Mouse (Mus musculus): ENCODE data around the gene Zfp423.
A peak's percentile ranks its signal among the peaks of the same experiment; 100 is the strongest.

The Zfp423 gene

DNA sequence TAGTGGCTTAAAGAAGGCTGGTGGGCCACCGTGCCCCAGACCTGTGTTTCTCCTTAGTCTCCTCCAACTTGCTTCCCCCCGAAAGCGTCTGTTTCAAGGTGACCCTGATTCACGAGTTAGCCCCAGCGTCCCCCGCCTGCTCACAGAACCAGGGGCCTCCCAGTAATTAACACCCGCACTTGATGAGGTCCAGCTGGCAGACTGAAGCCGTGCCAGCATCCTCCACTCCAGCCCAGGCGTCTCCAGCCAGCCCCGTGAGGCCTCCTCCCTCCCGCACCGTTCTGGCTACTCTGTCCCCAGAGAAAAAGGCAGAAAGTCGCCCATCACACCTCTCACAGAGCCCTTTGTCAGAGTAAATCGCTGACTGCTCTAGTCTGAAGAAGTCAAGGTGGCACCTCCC is 213.3 kb downstream of the Zfp423 start:
- DNase-seq (ENCODE audit: low spot score) = no peak

DNA sequence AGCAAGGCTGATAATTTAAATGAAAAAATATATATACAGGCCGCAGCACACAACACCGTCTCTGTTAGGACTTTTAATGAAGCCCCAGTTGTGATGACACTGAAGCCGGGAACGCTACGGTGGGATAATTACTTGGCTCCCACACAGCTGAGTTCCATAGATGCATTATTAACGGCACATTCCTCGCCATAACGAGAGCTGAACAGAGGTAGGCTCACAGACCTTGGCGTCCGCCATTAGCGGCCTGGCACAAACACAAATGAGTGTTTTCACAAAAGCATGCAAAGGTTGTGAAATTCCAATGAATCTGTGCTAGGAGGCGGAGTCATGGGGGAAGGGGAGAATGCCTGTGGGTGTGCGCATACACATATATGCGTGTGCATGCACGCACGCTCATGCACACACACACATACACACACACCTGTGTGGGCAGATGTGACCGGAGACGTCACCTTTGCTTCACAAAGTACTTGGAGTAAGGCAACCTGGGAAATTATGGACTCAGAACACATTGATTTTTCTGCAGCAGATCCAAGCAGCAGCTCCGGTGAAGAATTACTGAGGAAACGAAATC is 214.2 kb downstream of the Zfp423 start:
- DNase-seq (ENCODE audit: low spot score) = no peak

DNA sequence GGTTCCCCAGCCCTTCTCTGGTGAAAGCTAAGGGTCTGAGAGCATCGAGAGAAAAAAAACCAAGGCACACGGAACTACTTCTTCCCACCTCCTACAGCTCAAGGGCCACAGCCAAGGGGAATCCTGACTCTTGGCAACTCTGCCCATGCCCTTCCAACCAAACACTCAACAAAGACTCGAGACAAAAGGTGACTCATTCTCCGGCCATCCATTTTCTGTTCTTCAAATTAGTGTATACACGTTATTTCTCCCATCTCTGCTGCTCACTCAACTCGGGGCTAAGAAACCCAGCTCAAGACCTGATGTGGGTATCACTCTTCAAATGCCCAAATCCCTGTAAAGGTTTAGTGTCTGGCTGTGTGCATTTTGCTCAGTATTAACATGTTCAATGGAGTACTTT is 214.8 kb downstream of the Zfp423 start:
- no peak for DNase-seq (ENCODE audit: low spot score)

DNA sequence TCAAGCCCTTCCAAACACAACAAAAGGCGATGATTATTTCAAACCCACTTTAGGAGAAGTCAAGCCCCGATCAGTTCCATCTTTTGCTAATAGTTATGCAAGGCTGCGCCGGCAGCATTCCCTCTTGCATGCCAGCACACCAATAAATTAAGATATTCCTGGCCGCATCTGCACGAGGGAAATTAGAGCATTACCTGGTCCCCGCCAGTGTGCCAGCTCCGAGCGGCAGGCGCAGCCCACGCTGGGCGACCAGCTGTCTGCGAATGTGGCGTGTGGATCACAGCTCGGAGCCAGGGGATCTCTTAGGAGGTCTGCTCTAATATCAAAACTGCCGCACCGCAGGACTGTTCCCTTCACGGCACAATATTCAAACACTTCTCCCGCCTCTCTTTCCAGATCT is 217.4 kb downstream of the Zfp423 start:
- DNase-seq (ENCODE audit: low spot score) = no peak

DNA sequence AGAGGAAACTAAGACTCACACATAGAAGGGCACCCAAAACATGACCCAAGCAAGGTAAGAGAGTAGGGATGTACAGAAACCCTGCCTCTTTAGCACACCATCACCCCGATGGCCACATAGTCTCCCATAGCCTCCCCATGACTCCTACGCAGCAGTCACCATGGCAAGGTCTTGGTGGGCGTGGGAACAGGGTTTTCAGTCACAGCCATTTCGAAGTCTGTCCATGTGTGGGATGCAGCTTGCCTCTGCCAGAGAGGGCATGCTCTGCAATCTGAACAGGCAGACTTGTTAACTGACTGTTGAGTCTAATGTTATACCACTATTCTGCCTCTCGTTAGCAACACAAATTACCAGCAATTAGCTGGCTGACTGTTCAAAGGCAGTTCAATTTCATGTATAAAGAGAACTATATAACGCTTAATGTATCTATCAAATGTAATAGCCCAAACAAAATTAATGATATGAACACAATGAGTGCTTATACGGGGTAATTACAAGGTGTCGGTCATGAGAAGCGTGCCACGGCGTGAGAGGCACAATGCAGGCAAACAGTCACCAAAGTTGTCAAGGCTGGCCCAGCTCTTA is 218.4 kb downstream of the Zfp423 start:
- DNase-seq (ENCODE audit: low spot score) = no peak

DNA sequence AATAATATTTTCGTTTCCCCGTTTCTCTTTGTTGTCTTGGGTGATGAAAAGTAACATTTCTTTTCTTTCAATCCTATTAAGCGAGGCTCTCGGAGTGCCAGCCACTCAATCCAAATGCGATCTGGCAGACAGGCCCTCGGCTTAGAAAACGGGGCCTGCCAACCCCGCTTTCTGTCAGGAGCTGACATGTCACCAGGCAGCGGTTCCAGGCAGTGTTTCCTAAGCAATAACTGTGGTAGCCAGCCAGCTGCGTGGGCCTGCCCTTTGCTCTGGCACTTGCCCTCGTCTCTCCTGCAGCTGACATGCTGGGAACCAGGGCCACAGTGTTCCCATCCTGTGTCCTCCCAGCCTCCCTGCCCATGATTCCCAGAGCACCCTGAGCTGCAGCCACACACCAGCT is 221.5 kb downstream of the Zfp423 start:
- no peak for DNase-seq (ENCODE audit: low spot score)

DNA sequence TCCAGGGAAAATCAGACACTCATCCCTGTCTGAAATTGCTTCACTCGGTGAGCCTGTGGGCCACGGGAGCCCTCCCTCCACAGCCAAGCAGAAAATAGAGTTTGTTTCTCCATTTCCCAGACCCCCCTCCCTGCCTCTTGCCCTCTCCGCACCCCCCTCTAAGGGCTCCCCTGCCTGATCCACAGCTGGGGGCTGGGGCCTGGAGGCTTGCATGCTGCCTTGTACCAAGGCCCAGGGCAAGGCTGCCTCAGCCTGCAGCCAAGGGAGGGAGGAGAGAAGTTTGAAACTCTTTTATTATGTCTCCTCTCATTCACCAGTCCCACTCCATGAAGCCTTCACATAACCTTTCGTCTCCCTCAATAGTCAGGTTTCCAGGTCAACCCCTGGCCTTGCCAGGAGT is 224.5 kb downstream of the Zfp423 start:
- DNase-seq (ENCODE audit: low spot score) = no peak

DNA sequence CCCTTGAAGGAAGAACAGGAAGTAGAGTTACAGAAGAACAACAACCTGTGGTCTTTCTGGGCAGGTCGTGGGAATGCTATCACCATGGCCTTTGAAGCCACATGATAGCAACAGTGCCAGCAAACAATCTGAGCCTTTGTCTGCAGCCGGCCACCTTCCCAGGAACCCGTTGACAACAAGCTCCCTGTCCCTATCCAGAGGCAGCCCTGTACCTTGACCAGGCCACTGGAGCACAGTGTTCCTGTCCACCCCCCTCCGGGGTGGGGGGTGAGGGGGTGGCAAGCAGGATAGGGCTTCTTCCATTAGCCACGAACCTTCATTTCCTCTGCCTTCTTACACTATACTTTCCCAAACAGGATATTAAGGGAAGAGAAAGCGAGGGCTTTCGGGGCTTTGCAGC is 224.9 kb downstream of the Zfp423 start:
- no peak for DNase-seq (ENCODE audit: low spot score)

DNA sequence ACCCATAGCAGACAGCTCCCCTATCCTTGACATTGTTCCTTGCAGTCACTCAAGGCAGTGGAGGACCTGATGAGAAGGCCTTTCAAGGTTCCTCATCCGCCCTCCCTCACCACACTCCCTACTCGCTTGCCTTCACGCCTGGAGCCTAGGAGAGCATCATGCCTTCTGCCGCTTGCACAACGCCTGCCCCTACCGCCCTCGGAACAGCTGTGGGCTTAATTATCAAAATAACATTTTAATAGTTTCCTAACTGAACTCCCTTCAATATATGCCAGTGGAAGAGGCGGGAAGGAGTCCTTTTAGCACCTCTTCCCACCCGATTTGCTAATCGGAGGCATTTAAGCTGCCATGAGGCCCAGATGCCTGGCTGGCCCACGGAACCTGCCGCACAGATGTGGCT is 228.3 kb downstream of the Zfp423 start:
- DNase-seq (ENCODE audit: low spot score) = no peak

DNA sequence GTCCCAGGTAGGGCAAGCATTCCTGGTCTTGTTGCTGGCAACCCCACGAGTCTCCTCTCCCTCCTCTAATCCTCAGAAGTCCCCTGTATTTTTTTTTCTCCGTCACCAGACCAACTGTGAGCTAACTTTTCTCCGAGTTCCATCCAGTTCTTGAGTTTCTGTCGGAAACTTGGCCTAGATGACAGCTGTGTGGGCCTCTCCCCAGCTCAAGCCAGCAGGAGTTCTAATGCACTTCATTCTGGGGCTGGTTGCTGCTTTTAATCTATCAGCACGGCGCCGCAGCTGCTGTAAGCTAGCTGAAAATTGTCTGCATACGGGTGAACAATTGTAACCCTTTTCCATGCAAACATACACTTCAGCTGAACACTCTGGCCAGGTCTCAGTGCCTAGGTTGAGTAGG is 236.4 kb downstream of the Zfp423 start:
- no peak for DNase-seq (ENCODE audit: low spot score)

DNA sequence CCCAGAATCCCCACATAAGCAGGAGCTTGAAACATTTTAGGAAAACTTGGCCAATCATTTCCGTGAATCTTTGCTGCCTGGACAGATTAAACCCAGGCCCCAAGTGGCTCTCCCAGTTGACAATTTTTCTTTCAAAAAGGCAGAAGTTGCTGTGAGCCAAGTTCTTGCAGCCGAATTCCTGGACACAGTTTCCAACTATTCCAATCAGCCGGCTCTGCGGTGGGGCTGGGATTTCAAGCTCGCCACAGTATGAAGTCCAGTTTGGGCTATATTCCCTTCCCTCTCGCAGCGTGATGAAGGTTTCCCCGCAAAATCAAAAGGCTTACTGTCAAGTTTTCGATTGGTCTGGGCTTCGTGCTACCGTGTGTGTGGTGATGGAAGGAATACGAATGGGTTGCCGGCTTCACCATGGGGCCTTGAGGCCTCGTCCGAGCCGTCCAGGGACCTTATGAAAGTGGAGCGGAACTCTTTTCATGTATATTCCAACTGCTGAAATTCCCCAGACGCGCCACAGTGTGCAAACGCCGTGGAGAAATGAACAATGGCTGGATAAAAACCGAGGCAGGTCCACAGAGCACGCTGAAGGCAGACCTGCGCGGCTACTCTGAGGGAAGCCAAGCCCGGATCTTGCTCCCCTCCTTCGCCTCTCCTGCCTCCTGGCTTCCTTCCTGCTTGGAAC is 240.1 kb downstream of the Zfp423 start:
- no peak for DNase-seq (ENCODE audit: low spot score)

DNA sequence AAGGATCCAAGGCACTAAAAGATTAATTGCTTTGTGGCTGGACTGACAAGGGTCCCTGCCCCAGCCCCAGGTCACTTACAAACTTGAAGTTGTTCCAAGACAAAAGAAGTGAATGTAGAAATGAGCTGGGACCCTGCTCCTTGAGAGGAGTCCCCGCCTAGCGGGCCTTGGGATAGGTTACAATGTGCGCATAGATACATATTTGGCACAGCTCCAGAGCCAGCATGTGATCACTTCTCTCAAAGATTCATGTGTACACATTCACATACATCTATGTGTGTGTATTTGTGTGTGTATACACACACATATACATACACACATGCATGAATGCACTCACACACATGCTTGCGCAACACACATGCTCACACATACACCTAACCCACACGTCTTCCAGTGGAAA is 241.9 kb downstream of the Zfp423 start:
- no peak for DNase-seq (ENCODE audit: low spot score)

DNA sequence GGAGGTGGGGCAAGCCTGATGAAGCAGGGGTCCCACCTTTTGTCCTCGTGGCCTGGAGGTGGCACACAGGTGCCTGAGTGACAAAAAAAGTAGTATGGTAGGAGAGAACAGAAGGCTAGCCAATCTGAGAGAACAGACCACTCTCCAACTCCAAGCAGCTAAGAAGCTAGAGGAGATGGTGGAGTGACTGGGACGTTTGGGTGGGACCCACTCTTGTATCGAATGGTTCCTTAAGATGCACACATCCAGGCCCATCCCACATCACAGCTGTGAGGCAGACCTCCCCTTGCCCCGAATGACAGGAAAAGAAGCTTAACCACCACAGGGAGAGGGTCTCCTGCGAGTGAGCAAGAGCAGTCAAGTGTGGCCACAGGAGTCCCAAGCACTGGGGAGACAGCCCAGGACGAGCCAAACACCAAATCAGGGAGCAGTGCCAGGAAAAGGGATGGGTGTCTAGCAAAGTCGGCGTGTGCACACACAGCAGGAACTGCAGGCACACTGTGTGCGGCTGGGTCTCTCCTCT is 242.6 kb downstream of the Zfp423 start:
- no peak for DNase-seq (ENCODE audit: low spot score)

DNA sequence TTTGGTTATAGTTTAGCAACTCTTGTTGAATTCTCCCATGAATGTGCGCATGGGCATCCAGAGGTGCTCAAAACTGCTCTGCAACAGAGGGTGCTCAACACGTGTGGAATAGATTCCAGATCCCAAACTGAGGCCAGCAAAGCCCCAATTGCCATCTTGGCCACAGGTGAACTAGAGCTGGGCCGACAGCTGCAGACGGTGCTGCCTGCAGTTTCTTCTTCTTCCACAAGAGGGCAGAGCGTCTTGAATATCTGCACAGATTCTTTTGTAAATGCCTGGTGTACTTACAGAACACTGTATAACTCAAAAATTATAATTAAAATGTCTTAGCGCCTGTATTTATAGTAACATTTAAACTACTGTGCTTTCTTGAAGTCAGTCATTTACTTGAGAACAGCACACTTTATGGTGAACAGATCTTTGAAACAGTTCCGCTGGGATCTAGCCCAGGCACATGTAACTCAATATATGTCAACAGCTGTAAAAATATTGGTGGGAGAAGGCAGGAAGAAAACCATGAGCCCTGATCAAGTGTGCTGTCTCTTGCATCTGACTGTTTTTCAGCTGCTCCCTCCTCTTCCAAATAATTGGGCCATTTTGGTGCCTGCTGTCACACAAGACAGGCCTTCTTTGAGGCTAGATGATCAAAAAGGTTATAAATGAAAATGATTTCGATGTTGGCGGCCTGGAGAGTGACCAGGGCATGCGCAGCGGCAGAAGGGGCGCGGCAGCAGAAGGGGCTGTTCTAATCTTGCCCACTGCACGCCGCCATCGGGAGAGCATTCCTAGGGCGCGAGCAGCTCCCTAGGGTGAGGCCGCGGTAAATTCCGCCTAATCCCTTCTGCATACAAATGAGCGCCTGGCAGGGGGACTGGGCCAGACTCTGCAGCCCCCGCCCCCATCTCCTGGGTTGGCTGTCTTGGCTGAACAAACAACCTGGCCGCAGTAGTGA is 243.4 kb downstream of the Zfp423 start:
- peak; percentile 79 for DNase-seq (ENCODE audit: low spot score)

DNA sequence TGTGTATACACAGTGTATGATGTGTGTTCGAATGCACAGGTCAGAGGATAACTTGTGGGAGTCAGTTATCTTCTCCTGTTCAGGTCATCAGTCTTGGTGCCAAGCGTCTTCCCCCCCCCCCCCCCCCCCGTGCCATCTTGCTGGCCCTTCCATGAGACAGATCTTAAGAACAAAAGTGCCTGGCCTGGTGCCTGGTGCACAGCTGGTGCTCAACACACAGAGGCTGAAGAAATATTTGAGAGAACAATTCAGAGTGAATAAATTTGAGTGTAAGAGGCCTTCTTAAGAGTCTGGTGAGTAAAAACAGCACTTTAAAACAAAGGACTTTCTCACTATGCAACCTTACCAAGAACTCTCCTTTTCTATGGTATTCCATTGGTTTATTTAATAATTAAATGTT is 245.4 kb downstream of the Zfp423 start:
- DNase-seq (ENCODE audit: low spot score) = no peak

DNA sequence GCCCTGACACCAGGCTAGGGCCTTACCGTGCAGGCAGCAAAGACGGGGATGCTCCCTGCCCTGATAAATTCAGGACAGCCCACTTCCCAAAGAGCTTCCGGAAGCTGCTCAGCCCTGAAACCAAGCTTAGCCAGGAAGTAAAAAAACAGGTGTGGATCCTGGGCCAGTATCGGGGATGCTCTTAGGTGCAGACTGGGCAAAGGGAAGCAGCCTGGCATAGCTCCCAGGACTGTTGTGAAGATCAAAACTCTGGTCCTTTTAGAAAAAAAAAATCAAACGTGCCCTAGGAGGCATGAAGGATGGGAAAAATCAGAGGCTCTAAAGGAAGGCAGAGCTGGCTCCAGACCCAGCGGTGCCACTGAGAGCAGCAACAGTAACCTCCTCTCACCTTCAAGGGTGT is 247.4 kb downstream of the Zfp423 start:
- DNase-seq (ENCODE audit: low spot score) = no peak

DNA sequence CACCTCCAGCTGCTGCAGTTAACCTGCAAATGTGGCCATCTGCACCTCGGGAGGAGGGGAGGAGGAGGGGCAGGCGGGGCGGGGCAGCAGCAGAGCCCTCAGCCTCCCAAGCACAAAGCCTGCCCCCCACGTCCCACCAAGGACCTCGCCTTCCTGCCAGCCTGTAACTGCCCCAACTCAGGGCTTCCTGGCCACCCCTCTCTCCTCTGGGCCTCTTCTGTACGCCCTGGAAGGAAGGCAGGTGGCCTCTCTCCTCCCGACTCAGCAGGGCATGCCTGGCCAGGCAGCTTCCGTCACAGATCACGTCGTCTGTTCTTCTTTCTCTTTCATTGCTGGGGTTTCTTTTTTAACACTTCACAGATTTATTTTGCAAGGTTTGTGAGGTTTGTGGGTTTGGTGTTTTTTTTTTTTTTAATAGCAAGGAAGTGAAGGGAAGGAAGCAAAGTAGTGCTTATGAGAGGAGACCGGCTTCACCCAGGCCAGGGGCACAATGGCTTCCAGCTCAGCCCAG is 251.2 kb downstream of the Zfp423 start:
- no peak for DNase-seq (ENCODE audit: low spot score)

DNA sequence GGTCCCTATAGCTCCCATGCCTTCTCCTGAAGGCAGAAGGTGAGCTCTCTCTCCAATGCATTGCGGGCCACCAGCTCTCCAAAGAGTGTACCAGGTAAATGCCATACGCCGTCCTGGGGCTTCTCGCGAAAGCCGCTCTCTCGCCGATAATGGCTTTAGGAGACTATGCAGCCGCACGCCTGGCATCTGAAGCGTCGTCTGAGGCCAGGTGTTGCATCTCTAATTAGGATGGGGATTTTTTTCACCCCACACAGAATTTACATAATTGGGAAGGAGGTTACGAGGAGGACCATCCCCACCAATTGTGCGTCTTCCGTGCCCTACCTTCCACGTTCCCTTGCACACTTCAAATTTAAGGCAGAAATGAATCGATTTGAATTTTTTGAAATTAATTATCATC is 252.2 kb downstream of the Zfp423 start:
- no peak for DNase-seq (ENCODE audit: low spot score)

DNA sequence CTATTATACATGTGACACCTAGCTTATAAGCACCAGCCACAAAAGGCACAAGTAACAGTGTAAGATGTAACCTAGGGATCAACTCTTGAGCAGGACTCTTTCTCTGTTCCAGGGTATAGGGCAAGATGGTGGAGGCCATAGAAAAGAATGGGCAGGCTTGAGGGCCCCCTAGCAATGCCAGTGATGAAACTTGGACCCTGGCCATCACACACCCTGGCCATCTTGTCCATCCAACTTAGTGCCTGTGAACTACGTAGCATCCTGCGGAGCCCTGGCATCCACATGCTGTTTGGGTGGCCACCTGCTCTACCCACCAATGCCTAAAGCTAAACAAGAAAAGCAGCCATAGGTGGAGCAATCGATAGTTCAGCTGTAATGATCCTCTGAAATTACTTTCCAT is 254.6 kb downstream of the Zfp423 start:
- DNase-seq (ENCODE audit: low spot score) = no peak

DNA sequence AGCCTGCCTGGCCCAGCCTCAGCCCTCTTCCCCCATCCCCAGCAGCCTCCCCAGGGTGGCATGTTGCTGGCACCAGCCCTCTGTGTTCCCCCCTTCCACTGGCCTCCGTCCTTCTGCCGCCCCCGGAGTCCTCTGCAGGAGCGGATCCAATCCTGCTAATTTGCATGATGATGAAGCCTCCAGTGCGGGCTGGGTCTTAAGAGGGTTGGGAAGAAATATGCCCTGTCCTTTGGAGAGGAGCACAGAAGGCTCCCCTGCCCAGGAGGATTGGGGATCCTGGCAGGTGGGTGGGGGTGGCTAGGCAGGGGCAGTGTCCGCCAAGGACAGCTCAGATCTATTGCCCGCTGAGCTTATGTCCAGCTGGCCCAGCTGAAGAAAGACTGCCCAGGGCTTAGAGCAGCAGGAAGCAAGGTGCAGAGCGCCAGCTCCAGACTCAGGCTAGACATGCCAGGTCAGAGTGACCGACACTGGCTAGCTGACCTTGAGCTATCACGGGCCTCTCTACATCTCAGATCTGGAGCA is 256.5 kb downstream of the Zfp423 start:
- DNase-seq (ENCODE audit: low spot score) = no peak

DNA sequence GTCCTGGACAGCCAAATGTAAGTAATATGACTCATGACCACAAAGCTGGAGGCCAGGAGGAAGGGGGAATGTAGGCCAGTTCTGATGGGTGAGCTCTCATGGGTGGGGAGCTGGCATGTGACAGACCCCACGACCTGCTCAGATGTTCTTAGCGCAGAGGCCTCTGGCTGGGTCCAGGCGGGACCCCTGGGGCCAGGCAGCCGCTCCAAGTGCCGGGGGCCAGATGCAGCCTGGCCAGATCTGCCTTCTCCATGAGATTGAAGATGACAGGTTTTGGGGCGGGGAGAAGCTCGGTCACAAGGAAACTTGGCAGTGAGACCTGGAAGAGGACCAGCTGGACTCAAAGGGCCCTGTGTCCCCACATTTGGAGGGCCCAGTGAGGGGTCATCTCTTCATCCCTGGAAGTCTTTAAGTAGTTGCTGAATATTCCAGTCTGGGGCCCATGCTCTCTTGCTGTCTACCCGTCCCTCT is 257.3 kb downstream of the Zfp423 start:
- no peak for DNase-seq (ENCODE audit: low spot score)

DNA sequence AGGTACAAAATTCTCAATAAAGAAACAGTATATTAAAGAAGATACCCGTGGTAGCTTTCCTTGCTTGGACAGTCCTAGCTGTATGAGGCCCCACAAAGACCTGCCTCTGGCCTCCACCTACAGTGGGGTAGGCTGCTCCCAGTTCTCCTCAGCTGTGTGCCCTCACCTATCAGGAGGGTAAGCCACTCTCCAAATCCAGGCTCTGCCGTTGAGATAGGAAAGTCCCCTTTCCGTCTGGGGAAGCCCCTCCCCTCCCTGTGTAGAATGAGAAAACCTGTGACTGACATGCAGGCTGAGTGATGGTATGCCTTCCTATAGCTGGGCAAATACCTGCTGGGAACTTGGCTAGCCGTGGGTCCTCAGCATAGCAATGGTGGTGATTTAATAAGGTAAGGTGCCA is 257.8 kb downstream of the Zfp423 start:
- no peak for DNase-seq (ENCODE audit: low spot score)

Measured in embryo, embryonic 10 days (tissue).